Mouse (Mus musculus): ENCODE data around the gene Gm49776.

Gene Gm49776

GRCm38 (mm10) chr16:18234671-18235388 is 23.3 kb downstream of the Gm49776 start, which contains the start of gene Zdhhc8:
Zdhhc8 (minus strand) TSS chr16:18235136.
- DNase-seq (ENCODE audit: low read depth, low spot score): peak; percentile 92

GRCm38 (mm10) chr16:18233919-18234670 is 24.0 kb downstream of the Gm49776 start:
- DNase-seq (ENCODE audit: low read depth, low spot score): peak; percentile 58

GRCm38 (mm10) chr16:18233451-18233850 is 24.7 kb downstream of the Gm49776 start:
- no peak for DNase-seq (ENCODE audit: low read depth, low spot score)

GRCm38 (mm10) chr16:18231451-18231850 is 26.7 kb downstream of the Gm49776 start:
- no peak for DNase-seq (ENCODE audit: low read depth, low spot score)

- DNase-seq (ENCODE audit: low read depth, low spot score): no peak
These were observed 27.1 kb downstream of the Gm49776 start for GRCm38 (mm10) chr16:18231047-18231446.

GRCm38 (mm10) chr16:18230617-18231016 is 27.5 kb downstream of the Gm49776 start:
- DNase-seq (ENCODE audit: low read depth, low spot score): peak; percentile 32

GRCm38 (mm10) chr16:18229622-18230021 is 28.5 kb downstream of the Gm49776 start:
- peak; percentile 90 for DNase-seq (ENCODE audit: low read depth, low spot score)

- DNase-seq (ENCODE audit: low read depth, low spot score): peak; percentile 89
These were observed 29.3 kb downstream of the Gm49776 start for GRCm38 (mm10) chr16:18228856-18229255.

GRCm38 (mm10) chr16:18227897-18228422 is 30.2 kb downstream of the Gm49776 start:
- DNase-seq (ENCODE audit: low read depth, low spot score): no peak

GRCm38 (mm10) chr16:18227187-18227586 is 30.9 kb downstream of the Gm49776 start:
- DNase-seq (ENCODE audit: low read depth, low spot score): no peak

- DNase-seq (ENCODE audit: low read depth, low spot score): no peak
These were observed 35.9 kb downstream of the Gm49776 start for GRCm38 (mm10) chr16:18222188-18222587.

- no peak for DNase-seq (ENCODE audit: low read depth, low spot score)
These were observed 36.6 kb downstream of the Gm49776 start for GRCm38 (mm10) chr16:18221543-18221898.

GRCm38 (mm10) chr16:18220856-18221542 is 37.1 kb downstream of the Gm49776 start:
- no peak for DNase-seq (ENCODE audit: low read depth, low spot score)

GRCm38 (mm10) chr16:18220001-18220400 is 38.1 kb downstream of the Gm49776 start:
- DNase-seq (ENCODE audit: low read depth, low spot score): peak; percentile 77

GRCm38 (mm10) chr16:18218580-18218996 is 39.5 kb downstream of the Gm49776 start:
- no peak for DNase-seq (ENCODE audit: low read depth, low spot score)

GRCm38 (mm10) chr16:18217579-18217978 is 40.5 kb downstream of the Gm49776 start, which contains the start of gene Ccdc188:
Ccdc188 (plus strand) TSS chr16:18217879.
- DNase-seq (ENCODE audit: low read depth, low spot score): no peak

GRCm38 (mm10) chr16:18214858-18215257 is 43.3 kb downstream of the Gm49776 start:
- DNase-seq (ENCODE audit: low read depth, low spot score): peak; percentile 48

GRCm38 (mm10) chr16:18213689-18214088 is 44.4 kb downstream of the Gm49776 start:
- peak; percentile 88 for DNase-seq (ENCODE audit: low read depth, low spot score)

- peak; percentile 93 for DNase-seq (ENCODE audit: low read depth, low spot score)
These were observed 46.5 kb downstream of the Gm49776 start for GRCm38 (mm10) chr16:18211417-18212171.

GRCm38 (mm10) chr16:18210701-18211416 is 47.3 kb downstream of the Gm49776 start:
- peak; percentile 85 for DNase-seq (ENCODE audit: low read depth, low spot score)
